Mouse (Mus musculus) bone marrow macrophage, adult 2 months (primary cell): ENCODE data around the gene Matn1.

Experiments
- CTCF ChIP-seq: IDR thresholded peaks from 2 replicates; pipeline ENCODE4 v1.5.1; 2012; ENCODE audit warnings: low read depth, mild to moderate bottlenecking, low read length, moderate library complexity
- POLR2A ChIP-seq: IDR thresholded peaks from 2 replicates; pipeline ENCODE4 v1.6.1; 2012; ENCODE audit warnings: mild to moderate bottlenecking, low read depth, low read length, borderline replicate concordance

DNA sequence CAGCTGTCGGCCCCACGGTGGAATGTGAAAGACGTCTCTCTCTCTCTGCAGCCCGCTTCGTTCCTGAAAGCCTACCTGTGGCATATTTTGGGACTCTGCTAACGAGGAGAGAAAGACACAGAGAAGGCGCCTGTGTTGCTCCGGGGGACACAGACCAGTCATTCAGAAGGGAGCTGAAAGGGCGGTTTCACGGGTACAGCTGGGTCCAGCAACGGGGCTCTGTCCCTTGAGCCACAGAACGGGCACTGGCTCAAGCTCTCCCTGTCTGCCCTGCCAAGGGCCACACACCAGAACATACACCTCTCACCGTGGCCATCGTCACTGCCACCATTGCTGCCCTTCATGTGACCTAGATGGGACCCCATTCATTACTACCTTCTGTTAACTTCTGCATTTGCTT, 1.5 kb upstream of the Matn1 start:
- TF ChIP-seq POLR2A (no peak), CTCF (no peak)
